Mouse (Mus musculus) retina, embryonic 14.5 days (tissue): ENCODE data around the gene Mrps34.
A peak's percentile ranks its signal among the peaks of the same experiment; 100 is the strongest.

ENCODE experiments used
- DNase-seq: peaks from one replicate; pipeline ENCODE4 v3.0.0-alpha.2; 2015; ENCODE audit warnings: low spot score

The Mrps34 gene

GRCm38 (mm10) chr17:24894995-24895547, at the start of gene Mrps34, which contains the start of gene Eme2:
Mrps34 (plus strand) TSS chr17:24895116.
Eme2 (minus strand) TSS chr17:24895087.
- DNase-seq = peak; percentile 86

- DNase-seq = no peak
Observed at GRCm38 (mm10) chr17:24847386-24847785, 47.5 kb upstream of the Mrps34 start.

DNA sequence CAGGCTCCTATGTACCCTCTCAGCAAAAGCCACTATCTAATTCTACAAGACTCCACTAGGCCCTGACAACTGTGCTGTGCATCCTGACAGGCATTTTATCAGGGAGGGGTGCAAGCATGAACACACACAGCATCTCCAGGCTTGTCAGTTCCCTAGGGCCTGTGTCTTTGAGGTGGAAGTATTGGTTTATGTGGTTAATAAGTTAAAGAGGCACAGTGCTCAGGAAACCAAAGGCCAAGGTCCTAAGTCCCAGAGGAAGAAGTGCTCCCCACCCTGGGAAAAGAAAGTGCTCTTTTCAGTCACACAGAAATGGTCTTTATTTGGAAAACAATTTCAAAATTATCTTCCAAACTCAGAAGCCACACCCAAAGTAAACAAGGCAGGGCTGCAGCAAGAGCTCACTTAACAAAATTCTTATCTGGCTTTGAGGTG, 46.3 kb upstream of the Mrps34 start:
- no peak for DNase-seq

GRCm38 (mm10) chr17:24849733-24850064, 45.2 kb upstream of the Mrps34 start:
- DNase-seq = no peak

DNA sequence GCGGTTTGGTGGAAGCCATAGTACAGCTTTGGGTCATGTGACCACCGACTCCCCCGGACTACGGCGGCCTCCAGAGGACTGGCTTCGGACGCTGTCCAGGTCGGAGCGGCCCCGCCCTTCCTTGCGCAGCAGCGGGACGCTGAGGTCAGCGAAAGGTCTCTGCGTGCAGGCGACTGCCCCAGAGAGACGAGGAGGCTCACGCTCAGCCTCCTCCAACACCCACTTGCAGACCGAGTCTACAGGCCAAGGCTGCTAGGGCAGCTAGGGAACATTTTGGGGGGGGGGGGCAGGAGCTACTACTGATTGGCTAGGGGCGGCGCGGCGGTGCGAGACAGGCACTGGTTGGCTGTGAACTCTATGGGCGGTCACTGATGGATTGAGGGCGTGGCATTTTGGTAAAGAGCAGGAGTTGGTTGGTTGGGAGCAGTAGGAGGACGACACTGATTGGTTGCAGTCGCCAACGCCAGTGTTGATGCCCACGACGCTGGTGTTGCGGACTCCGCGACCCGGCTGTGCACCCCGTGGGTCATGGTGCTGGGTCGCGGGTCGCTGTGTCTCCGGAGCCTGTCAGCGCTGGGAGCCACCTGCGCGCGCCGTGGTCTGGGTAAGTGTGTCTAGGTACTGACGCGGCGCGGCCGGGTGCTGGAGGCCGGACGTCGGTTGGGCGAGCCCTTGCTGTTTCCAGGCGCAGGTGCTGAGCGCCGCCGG, 44.7 kb upstream of the Mrps34 start, which contains the start of gene Fahd1:
Gene Fahd1, minus strand, starts transcription at position 300 of the 708 bp plus-strand sequence.
- peak; percentile 98 for DNase-seq

DNA sequence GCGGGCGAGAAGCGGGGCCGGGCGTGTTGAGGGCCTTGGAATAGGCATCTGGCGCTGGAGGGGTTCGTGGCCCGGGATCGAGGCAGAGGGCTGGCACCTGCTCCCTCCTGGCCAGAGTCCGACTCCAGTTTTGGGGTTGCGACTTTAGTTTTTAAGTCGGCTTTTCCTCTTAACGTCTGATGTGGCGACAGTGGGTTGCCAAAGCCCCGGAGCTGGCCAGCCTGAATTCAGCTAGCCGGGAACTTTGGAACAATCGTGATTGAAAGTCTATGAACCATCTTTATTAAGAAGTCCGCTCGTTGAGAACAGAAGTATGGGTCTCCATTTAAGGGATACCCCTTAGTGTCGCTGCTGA, 44.2 kb upstream of the Mrps34 start:
- DNase-seq = no peak

DNA sequence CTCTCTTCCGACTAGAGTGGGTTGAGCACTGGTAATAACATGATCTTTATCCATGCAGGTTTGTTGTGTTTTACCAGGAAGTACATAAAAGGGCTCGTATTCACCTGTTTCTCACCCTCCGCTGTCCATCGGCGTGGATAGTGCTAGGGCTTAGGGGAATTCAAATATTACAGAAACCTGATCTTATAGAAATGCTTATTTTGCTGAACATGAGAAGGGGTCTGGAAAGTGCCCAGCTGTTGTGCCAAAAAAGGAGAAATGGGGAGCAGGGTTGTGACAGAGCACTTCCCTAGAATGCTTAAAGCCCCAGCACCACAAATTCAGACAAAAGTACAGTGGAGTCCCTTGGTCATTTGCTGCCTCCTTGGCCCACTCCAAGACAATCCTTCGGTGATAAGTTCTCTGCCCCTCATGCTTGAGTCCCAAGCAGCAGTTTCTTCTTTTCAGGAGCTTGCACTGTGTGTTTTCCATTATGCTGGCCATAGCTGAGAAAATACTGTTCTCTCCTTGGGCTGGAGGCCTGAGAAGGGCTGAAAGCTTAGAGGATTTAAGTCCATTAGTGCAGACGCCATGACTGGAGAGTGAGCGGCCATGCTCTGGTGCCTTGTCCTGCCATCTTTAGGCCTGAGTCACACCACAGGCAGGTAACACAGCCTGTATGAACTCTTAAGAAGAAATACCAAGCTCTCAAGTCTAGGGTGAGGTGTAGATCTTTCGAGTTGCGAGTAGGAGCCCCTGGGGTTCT, 43.4 kb upstream of the Mrps34 start:
- no peak for DNase-seq

DNA sequence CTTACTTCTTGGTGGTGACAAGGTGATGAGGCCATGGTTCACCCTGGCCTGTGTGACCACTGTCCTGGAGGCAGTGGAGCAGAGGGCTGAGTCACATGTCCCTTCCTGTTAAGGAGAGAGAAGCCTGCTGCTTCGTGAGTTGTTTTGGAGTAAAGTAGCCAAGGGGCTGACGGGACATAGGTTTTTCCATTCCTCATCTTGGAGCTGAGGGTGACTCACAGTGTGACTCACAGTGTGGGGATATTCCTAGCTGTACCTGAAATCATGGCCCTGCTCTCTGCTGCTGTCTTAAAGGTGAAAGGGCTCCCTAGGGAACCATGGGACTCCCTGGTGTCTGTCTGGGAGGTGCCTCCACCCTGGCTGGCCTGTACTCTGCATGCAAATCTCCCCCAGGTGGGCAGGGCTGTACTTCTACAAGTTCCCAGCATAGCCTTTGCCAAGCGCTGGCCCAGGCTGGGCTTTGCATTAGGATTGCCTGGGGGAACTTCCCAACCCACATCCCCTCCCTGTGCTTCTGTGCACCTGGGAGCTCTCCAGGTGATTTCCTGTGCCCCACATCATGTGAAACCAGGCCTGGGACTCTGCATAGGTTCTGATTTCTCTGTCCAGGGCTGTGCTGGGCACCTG, 39.0 kb upstream of the Mrps34 start:
- no peak for DNase-seq

- DNase-seq = no peak
Observed at GRCm38 (mm10) chr17:24856589-24856988, 38.3 kb upstream of the Mrps34 start.

- no peak for DNase-seq
Observed at GRCm38 (mm10) chr17:24857831-24858470, 37.0 kb upstream of the Mrps34 start.

GRCm38 (mm10) chr17:24858967-24859366, 35.9 kb upstream of the Mrps34 start:
- DNase-seq = no peak

DNA sequence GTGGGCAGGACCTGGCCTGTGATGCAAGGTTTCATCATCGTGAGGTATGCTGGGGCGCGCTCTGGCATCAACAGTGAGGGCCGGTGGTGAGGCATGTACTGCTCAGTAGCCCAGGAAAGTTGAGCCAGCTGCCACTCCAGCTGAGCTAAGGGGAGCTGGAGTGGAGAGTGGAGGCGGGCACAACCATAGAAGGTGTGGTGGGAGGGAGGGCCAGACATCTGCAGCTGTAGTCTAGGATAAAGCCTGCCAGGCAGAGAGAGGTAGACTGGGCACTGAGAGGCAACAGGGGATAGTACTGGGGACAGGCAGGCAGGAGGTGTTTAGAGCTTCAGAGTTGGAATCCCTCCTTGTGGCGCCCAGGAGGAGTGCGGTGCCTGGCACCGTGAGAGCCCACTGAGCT, 34.8 kb upstream of the Mrps34 start:
- DNase-seq = no peak

- DNase-seq = no peak
Observed at GRCm38 (mm10) chr17:24861785-24862184, 33.1 kb upstream of the Mrps34 start.

- no peak for DNase-seq
Observed at GRCm38 (mm10) chr17:24865776-24866175, 29.1 kb upstream of the Mrps34 start, which contains the start of gene Igfals. Igfals (plus strand) TSS chr17:24865997.

- DNase-seq = no peak
Observed at GRCm38 (mm10) chr17:24867914-24868313, 27.0 kb upstream of the Mrps34 start.

GRCm38 (mm10) chr17:24873695-24874404, 21.1 kb upstream of the Mrps34 start:
- no peak for DNase-seq

DNA sequence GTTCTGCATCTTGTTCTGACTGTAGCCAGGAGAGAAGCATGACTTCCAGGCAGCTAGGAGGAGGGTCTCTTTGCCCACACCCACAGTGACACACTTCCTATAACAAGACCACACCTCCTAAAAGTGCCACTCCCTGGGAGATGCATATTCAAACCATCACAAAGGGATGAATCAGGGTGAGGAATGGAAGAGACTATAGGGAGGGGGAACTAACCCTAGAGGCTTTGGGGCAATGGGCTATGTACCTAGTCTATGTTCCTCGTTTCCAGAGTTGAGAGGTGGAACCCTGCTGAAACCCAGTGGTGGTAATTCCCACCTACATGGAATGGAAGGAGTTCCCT, 20.5 kb upstream of the Mrps34 start:
- no peak for DNase-seq

GRCm38 (mm10) chr17:24874989-24875388, 19.9 kb upstream of the Mrps34 start:
- no peak for DNase-seq

GRCm38 (mm10) chr17:24877336-24878116, 17.4 kb upstream of the Mrps34 start:
- DNase-seq = no peak

DNA sequence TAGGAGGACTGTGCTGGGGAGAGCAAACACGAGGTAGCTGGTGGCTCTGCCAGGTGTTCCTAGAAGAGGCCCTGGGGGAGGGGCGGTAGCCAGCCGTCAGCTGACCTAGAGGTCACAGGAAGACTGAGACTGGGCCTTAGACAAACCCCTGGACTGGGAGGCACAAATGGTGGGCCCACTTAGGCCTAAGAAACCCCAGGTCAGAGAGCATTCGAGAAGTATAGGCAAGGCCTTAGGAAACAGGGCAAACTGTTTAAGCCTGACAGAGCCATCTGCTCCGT, 16.9 kb upstream of the Mrps34 start:
- no peak for DNase-seq

- no peak for DNase-seq
Observed at GRCm38 (mm10) chr17:24878531-24878930, 16.4 kb upstream of the Mrps34 start.
